Mouse (Mus musculus): Measurements from ENCODE around the gene Calcoco1. TPM values are rescaled to one million over a fixed set of nuclear protein-coding genes. Genes with fewer than 3 reads are reported as not detected.

The Calcoco1 gene
- polyA plus RNA-seq, 1 experiment, result 56.0 TPM

DNA sequence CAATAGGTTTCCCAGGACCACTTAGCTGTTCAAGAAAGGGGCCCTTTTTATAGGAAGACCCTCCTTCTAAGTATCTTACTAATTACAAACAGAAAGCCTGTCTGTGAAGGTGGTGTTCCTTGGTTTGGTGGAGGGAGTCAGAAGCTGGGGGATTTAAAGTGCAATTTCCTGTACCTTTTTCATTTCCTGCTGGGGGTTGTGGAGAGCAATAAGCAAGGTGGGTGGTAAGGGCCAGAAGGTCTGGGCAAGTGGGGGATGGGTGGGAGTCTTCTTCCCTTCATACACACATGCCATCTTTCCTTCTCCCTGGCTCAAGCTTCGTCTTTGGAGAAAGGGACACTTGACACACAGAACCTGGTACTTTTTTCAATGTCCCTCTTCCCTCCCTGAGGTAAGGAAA lies 30.2 kb upstream of the Calcoco1 start:
- Histone ChIP-seq H3K27me3 (ENCODE audit: control insufficient read depth, insufficient read depth, low read length) (no peaks in the 10 kb centered on the region), H3K4me3 (replicated peaks; ENCODE audit: insufficient read depth, low read depth, low read length) (no peak overlapping the region), H3K4me1 (ENCODE audit: control insufficient read depth, insufficient read depth, low read length) (peaks cover 3% of the 10 kb centered on the region), H3K27ac (ENCODE audit: insufficient read depth, low read length) (no peak overlapping the region)
- TF ChIP-seq POLR2A (IDR thresholded peaks at IDR 0.05; ENCODE audit: borderline replicate concordance, insufficient read depth, low read length) (no peak), CTCF (IDR thresholded peaks at IDR 0.05; ENCODE audit: borderline replicate concordance, insufficient read depth, low read depth, low read length) (no peak)
- 95% methylated on average over 1 of the region's 1 CpGs for WGBS
- DNase-seq, result no peak

DNA sequence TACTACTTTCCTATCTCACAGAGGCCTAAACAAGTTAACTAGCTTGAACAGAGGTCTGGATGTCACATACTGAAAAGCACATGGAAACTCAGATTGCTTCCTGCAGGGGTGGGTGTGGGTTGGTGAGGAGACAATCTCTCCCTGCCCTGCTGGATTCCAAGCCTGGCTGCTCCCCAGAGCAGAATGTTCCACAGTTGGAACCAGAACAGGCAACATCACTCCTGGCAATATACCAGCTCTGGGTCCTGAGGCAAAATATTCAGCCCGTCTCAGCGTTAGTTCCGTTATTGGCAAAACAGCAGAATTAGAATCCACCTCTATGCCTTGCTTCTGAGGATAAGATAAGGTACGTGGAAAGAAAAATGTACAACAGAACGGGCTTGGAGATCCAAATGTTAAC lies 28.3 kb upstream of the Calcoco1 start:
- no peaks in the 10 kb centered on the region for H3K27me3 ChIP-seq (ENCODE audit: control insufficient read depth, insufficient read depth, low read length)
- peaks cover 9% of the 10 kb centered on the region for H3K4me1 ChIP-seq (ENCODE audit: control insufficient read depth, insufficient read depth, low read length)
- 45% methylated on average over 5 of the region's 5 CpGs for WGBS
- no peak for DNase-seq
- TF ChIP-seq CTCF (IDR thresholded peaks at IDR 0.05; ENCODE audit: borderline replicate concordance, insufficient read depth, low read depth, low read length) (no peak), POLR2A (IDR thresholded peaks at IDR 0.05; ENCODE audit: borderline replicate concordance, insufficient read depth, low read length) (no peak)
- no peak overlapping the region for H3K4me3 ChIP-seq (replicated peaks; ENCODE audit: insufficient read depth, low read depth, low read length)
- no peak overlapping the region for H3K27ac ChIP-seq (ENCODE audit: insufficient read depth, low read length)

DNA sequence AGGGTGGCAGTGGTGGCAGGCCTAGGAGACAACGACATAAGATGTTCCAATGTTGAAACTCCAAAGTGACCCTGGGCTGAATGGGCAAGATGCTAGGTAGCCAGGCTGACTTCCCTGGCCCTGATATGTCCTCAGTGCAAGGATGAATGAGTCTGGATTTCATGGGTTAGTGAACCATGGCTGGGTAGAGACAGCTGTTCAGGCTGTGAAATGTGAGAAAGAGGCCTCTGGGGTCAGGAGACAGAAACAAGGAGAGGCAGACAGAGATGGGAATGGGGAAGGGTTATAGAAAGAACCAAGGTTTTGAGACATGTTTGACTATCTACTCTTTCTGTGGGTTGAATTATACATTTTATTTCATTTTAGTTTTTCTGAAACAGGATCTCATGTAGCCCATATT lies 27.1 kb upstream of the Calcoco1 start:
- Histone ChIP-seq H3K27ac (ENCODE audit: insufficient read depth, low read length) (no peak overlapping the region), H3K27me3 (ENCODE audit: control insufficient read depth, insufficient read depth, low read length) (no peaks in the 10 kb centered on the region), H3K4me1 (ENCODE audit: control insufficient read depth, insufficient read depth, low read length) (peaks cover 9% of the 10 kb centered on the region), H3K4me3 (replicated peaks; ENCODE audit: insufficient read depth, low read depth, low read length) (no peak overlapping the region)
- no peak for DNase-seq
- 100% methylated on average over 1 of the region's 1 CpGs for WGBS
- TF ChIP-seq CTCF (IDR thresholded peaks at IDR 0.05; ENCODE audit: borderline replicate concordance, insufficient read depth, low read depth, low read length) (no peak), POLR2A (IDR thresholded peaks at IDR 0.05; ENCODE audit: borderline replicate concordance, insufficient read depth, low read length) (no peak)

DNA sequence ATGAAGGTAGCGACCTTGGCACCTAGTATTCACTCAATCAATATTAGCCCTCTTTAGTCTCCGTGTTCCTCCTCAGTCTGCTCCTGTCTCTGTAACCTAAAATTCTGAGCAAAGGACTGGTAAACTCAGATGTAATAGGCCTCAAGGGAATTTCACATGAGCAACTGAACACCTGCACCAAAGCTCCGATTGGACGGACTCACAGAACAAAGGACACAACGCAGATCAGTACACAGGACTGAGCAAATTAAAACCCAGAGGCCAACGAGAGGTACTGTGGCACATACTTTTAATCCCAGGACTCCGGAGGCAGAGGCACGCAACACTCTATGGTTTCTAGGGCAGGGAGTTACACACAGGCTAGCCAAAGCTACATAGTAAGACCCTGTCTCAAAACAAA lies 25.9 kb upstream of the Calcoco1 start:
- no peak overlapping the region for H3K27ac ChIP-seq (ENCODE audit: insufficient read depth, low read length)
- DNase-seq, result no peak
- TF ChIP-seq CTCF (IDR thresholded peaks at IDR 0.05; ENCODE audit: borderline replicate concordance, insufficient read depth, low read depth, low read length), result no peak
- TF ChIP-seq POLR2A (IDR thresholded peaks at IDR 0.05; ENCODE audit: borderline replicate concordance, insufficient read depth, low read length), result no peak
- 88% methylated on average over 8 of the region's 8 CpGs for WGBS
- H3K27me3 ChIP-seq (ENCODE audit: control insufficient read depth, insufficient read depth, low read length), result no peaks in the 10 kb centered on the region
- H3K4me3 ChIP-seq (replicated peaks; ENCODE audit: insufficient read depth, low read depth, low read length), result no peak overlapping the region
- peaks cover 9% of the 10 kb centered on the region for H3K4me1 ChIP-seq (ENCODE audit: control insufficient read depth, insufficient read depth, low read length)

DNA sequence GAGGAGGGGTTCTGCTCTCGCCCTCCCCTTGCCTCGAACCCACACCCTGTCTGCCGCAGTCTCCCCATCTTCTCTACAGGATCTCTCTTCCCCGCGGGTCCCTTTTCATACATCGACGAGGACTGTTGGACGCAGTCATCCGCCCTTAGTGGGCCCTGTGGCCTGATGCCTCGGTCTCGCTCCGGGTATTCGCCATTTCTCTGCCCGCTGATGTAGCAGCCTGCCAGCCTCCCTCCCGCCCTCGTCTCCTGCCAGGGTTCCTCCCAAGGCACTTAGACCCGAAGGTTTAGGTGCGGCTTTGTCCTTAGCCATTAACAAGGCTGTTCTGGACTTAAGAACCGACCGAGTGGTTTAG lies 25.3 kb upstream of the Calcoco1 start:
- Histone ChIP-seq H3K27ac (ENCODE audit: insufficient read depth, low read length) (peak overlapping the region; percentile 97), H3K4me1 (ENCODE audit: control insufficient read depth, insufficient read depth, low read length) (peaks cover 9% of the 10 kb centered on the region), H3K27me3 (ENCODE audit: control insufficient read depth, insufficient read depth, low read length) (no peaks in the 10 kb centered on the region), H3K4me3 (replicated peaks; ENCODE audit: insufficient read depth, low read depth, low read length) (peak overlapping the region; percentile 66)
- DNase-seq, result peak in 1 of 2 experiments; percentile 65
- TF ChIP-seq CTCF (IDR thresholded peaks at IDR 0.05; ENCODE audit: borderline replicate concordance, insufficient read depth, low read depth, low read length), result no peak
- no peak for TF ChIP-seq POLR2A (IDR thresholded peaks at IDR 0.05; ENCODE audit: borderline replicate concordance, insufficient read depth, low read length)
- whole genome bisulfite sequencing, result 3% methylated on average over 20 of the region's 20 CpGs

DNA sequence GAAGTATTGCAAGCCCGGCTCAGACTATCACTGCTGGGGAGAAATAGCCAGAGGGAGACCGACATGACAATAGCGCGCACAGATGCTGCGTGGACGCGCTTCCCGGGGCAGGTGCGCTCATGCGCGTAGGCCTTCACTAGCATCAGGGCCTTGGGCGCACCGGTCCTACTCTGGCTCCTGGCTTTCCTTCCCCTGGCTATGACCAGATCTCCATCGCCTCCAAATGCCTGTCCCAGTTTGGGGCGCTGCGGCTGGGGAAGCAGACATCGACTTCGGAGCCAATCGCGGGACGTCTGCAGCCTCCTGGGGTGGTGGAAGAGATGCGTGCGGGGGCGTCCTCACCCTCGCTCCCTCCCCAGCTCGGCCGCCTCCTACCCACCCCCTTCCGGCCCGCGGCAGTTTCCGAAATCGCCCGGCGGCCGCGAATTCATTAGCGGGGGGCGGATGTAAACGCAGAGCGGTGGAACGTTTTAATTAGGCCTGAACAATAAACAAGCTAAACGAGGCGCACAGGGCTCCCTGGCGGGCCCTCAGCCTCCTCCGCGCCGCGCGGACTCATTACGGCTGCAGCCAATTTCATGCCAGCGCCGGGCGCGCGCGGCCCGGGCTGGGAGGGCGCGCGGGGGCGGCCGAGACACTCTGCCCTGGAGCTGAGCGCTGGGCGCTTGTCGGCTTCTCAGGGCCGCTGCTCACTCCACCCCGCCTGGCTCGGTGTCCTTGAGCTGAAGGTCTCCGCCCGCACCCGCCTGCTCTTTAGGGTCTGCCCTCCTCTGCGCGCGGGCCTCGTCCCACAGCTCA lies 24.7 kb upstream of the Calcoco1 start:
- H3K4me1 ChIP-seq (ENCODE audit: control insufficient read depth, insufficient read depth, low read length), result peaks cover 9% of the 10 kb centered on the region
- under 1% methylated on average over 75 of the region's 75 CpGs for WGBS
- H3K27me3 ChIP-seq (ENCODE audit: control insufficient read depth, insufficient read depth, low read length), result no peaks in the 10 kb centered on the region
- peak; percentile 86 to 89 for DNase-seq
- H3K27ac ChIP-seq (ENCODE audit: insufficient read depth, low read length), result peak overlapping the region; percentile 97
- peak overlapping the region; percentile 66 for H3K4me3 ChIP-seq (replicated peaks; ENCODE audit: insufficient read depth, low read depth, low read length)
- TF ChIP-seq CTCF (IDR thresholded peaks at IDR 0.05; ENCODE audit: borderline replicate concordance, insufficient read depth, low read depth, low read length) (no peak), POLR2A (IDR thresholded peaks at IDR 0.05; ENCODE audit: borderline replicate concordance, insufficient read depth, low read length) (peak; percentile 69)

DNA sequence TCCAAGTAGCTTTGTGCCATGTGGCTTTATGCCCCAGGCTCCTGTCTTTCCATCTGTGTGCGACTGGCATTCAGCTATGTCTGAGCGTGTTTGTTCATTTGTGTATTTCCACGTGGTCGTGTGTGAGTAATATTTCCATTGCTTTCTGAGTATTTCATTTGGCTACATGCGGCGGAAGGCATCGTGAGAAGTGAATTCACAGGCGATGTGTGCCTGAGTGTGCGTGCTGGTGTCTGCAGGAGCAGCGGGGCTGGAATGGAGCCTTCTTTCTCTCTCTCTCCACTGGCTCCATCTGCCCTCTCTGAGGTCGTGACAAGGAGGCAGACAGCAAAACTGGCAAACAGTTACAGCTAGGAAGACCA lies 24.1 kb upstream of the Calcoco1 start:
- H3K4me3 ChIP-seq (replicated peaks; ENCODE audit: insufficient read depth, low read depth, low read length), result peak overlapping the region; percentile 66
- peaks cover 9% of the 10 kb centered on the region for H3K4me1 ChIP-seq (ENCODE audit: control insufficient read depth, insufficient read depth, low read length)
- no peak for DNase-seq
- 8% methylated on average over 11 of the region's 11 CpGs for WGBS
- no peaks in the 10 kb centered on the region for H3K27me3 ChIP-seq (ENCODE audit: control insufficient read depth, insufficient read depth, low read length)
- TF ChIP-seq CTCF (IDR thresholded peaks at IDR 0.05; ENCODE audit: borderline replicate concordance, insufficient read depth, low read depth, low read length) (no peak), POLR2A (IDR thresholded peaks at IDR 0.05; ENCODE audit: borderline replicate concordance, insufficient read depth, low read length) (no peak)
- H3K27ac ChIP-seq (ENCODE audit: insufficient read depth, low read length), result peak overlapping the region; percentile 97

DNA sequence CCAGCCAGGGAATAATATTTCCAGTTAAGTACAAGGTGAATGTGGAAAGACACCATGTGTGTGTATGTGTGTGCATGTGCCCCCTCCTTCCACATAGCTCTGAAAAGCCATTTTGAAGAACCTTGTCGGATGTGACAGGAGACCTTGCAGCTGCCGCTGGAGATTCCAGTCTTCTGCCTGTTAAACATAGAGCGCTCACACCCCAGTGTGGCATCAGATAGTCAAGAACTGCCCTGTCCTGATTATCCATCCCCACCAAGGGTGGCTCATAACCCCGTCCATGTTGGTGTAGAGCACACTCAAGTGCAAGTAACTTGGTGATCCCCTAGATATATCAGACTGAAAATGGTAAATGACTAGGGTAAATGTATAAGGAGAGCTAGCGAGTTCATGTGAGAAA lies 23.4 kb upstream of the Calcoco1 start:
- H3K27me3 ChIP-seq (ENCODE audit: control insufficient read depth, insufficient read depth, low read length), result no peaks in the 10 kb centered on the region
- DNase-seq, result no peak
- peaks cover 9% of the 10 kb centered on the region for H3K4me1 ChIP-seq (ENCODE audit: control insufficient read depth, insufficient read depth, low read length)
- no peak overlapping the region for H3K4me3 ChIP-seq (replicated peaks; ENCODE audit: insufficient read depth, low read depth, low read length)
- H3K27ac ChIP-seq (ENCODE audit: insufficient read depth, low read length), result no peak overlapping the region
- WGBS, result 93% methylated on average over 5 of the region's 5 CpGs
- TF ChIP-seq CTCF (IDR thresholded peaks at IDR 0.05; ENCODE audit: borderline replicate concordance, insufficient read depth, low read depth, low read length) (no peak), POLR2A (IDR thresholded peaks at IDR 0.05; ENCODE audit: borderline replicate concordance, insufficient read depth, low read length) (no peak)

Data from cerebellum, adult 2 months (tissue).